Mouse (Mus musculus) adrenal gland (tissue): ENCODE data around the gene Abhd14a.

Experiments
- intact Hi-C: fragments of 180-260 bp; cut with DNase I; formaldehyde crosslinking; loops from one replicate; pipeline ENCODE4 v1.15.1; 2025

The Abhd14a gene

GRCm38 (mm10) chr9:106417841-106418625 is 29.4 kb downstream of the Abhd14a start:
- intact Hi-C loops, result loop anchor here (5.0 kb wide), 1 partner anchor 51 kb away; the partner anchor contains the start of gene Dusp7

GRCm38 (mm10) chr9:106416826-106417225 is 30.7 kb downstream of the Abhd14a start:
- intact Hi-C loops, result loop anchor here (5.0 kb wide), 1 partner anchor 50 kb away; the partner anchor contains the start of gene Dusp7

DNA sequence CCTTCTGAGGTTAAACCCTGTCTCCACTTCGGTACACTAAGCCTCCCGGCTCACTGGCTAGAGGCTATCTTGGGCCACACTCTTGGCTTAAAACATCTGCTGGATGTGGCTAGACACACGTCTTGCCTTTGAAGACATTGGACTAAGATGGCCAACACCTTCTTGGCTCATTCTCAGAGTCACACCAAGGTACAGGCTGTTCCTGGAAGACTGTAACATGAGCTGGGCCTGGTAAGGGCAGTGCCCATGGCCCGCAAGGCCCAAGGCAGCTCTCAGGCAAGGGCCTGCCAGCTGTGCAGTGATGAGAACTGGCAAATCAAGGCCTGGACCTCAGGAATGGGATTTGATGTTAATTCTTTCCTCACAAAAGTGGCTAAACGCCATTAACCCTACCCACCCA is 33.9 kb downstream of the Abhd14a start:
- intact Hi-C loops, result no loop called here

GRCm38 (mm10) chr9:106412210-106412609 is 35.3 kb downstream of the Abhd14a start:
- intact Hi-C loops, result no loop called here

GRCm38 (mm10) chr9:106411729-106412128 is 35.7 kb downstream of the Abhd14a start:
- intact Hi-C loops, result no loop called here

DNA sequence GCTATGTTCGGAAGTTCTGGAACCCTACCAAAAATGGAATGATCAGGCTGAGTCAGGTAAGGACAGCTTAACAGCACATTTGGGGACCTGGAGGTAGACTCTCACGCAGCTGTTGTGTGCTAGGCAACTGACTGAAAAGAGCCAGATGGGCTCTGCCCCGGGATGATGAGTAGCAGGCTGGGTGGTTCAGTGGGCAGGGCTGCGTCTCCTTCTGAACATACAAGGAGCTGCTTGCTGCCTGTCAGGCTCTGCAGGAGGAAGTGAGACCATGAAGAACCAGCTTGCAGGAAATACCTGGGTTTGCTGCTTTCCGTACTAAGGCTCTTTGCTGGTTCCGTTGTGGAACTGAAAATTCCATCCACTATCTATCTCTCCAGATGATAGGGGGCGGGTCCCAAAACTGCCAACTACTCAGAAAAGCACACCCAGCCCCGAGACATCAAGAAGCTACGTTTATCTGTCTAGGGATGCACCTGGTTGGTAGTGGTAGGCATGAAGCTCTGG is 36.3 kb downstream of the Abhd14a start:
- intact Hi-C loops, result no loop called here

DNA sequence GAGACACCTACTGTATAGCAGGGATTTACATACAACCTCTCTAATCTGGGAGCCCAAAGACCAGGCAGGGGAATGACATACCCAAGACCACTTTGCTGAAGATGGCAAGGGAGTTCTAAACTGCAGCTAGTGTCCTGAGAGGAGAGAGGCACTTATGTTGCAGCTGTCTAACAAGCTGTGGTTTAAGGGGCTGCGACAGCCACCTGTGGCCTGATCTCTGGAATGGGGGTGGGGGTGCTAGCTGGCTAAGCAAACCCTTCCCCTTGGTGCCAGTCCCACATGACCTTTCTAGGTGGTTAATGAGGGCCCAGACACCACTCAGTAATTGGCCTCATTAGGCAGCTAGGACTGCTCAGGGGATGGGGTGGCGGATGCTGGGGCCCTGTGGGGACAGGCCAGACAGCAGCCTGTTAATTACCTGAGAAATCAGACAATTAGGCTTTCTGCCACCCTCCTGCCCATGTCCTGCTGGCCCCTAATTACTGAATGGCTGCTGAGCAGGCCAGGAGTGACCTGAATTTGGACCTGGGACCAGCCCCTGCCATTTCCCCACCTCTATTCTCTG is 37.3 kb downstream of the Abhd14a start:
- intact Hi-C loops, result no loop called here

- intact Hi-C loops, result no loop called here
Measured at GRCm38 (mm10) chr9:106409096-106409495, 38.4 kb downstream of the Abhd14a start.

GRCm38 (mm10) chr9:106406443-106407078 is 40.9 kb downstream of the Abhd14a start:
- intact Hi-C loops, result no loop called here

GRCm38 (mm10) chr9:106405275-106405674 is 42.2 kb downstream of the Abhd14a start:
- intact Hi-C loops, result no loop called here

DNA sequence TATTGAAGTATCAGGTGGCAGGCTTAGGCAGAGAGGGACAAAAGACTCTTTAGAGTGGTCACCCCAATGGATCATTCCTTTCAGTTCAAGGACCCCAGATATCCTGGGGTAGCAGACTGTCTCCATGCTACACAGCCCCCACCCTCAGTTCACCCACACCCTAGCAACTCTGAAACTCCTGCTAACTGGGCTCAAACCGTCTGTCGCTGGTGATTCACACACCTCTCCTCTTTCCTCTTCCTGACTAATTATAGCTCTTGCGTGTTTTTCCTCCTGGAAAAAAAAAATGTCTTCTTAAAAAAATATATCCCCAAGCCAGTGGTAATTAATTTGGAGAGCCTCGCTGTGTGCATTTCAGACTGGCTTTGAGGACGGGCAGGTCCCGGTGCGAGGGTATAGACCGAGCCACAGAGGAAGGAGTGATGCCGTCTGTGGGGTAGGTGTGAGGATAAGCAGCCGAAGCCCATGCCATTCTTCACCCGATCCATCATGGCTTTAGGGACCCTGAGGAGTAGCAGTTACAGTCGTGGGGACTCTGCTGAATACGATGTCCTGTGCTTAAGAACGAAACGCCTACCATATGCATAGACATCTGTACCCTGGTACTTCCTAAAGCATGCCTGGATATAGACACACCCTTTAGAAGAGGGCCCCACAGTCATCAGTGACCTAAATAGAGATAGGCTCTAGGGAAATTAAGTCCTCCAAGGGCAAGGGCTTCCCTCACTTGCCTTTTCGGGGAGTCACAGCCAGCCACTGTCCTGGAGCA is 44.7 kb downstream of the Abhd14a start:
- intact Hi-C loops, result no loop called here

DNA sequence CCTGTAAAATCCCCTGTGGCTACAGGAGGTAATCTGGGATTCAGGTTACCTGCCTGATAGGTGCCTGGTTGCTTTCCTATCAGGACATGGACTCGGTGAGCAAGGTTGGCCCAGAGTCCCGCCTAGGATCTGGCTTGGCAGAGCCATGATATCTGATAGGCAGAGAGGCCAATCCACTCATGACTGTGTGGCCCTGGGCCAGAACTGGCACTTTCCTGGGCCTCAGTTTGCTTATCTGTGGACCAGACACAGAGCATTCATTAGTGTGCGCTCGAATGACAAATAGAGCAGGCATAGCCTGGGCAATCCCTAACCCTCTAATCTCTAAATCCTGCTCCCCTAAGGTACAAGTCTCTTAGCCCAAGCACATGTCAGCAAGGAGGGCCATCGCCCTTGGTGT is 45.3 kb downstream of the Abhd14a start:
- intact Hi-C loops, result no loop called here

DNA sequence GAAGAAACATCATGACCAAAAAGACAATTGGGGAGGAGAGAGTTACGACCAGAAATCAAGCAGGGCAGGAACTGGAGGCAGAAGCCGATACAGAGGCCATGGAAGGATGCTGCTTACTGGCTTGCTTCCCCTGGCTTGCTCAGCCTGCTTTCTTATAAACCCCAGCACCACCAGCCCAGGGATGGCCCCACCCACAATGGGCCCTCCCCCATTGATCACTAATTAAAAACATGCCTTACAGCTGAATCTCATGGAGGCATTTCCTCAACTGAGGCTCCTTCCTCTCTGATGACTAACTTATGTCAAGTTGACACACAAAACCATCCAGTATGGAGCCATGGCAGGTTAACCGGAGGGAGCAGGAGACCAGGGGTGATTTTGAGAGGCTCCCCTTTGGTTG is 47.7 kb downstream of the Abhd14a start:
- intact Hi-C loops, result no loop called here

DNA sequence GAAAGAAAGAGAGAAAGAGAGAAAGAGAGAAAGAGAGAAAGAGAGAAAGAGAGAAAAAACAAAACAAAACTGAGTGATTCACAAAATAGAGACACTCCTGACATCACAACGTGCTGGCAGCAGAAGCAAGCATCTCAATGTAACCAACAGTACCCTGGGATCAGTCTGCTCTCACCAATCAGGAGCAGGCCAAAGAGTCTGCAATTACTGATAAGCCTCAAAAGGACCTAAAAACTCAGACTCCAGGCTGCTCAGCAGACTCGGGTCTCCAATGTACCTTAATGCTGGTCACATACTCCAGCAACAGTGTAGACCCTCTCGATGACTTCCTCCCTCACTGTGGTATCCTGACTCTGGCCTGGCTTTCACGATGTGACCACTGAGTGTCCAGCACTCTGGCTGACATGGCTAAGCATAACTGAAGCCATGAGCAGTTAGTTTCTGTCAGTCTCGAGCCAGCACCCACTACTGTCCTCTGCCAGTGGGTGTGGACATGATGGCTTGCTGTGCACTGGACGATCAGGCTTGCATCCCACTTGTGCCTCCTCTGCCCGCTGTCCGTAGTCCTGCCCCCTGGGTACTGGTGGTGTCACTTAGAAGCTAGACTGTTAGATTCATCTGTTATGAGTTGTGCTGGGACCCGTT is 48.7 kb downstream of the Abhd14a start:
- intact Hi-C loops, result no loop called here

DNA sequence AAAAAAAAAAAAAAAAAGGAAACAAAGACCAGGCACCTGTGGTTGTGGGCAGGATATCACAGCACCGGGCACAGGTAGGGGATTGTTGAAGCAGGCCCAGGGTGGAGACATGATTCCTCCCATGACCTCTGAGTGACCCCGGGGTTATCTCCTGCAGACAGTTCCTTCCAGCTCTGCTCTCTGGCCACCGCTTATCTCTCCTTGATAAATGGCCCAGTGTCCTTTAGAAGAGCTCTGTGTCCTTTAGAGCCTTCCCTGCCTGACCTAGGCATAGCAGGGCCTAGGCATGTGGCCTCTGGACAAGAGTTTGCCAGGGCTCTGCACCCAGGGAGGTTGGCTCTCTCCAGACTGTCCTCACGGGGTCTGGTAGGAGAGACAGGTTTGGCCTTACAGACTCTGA is 49.7 kb downstream of the Abhd14a start:
- intact Hi-C loops, result no loop called here

DNA sequence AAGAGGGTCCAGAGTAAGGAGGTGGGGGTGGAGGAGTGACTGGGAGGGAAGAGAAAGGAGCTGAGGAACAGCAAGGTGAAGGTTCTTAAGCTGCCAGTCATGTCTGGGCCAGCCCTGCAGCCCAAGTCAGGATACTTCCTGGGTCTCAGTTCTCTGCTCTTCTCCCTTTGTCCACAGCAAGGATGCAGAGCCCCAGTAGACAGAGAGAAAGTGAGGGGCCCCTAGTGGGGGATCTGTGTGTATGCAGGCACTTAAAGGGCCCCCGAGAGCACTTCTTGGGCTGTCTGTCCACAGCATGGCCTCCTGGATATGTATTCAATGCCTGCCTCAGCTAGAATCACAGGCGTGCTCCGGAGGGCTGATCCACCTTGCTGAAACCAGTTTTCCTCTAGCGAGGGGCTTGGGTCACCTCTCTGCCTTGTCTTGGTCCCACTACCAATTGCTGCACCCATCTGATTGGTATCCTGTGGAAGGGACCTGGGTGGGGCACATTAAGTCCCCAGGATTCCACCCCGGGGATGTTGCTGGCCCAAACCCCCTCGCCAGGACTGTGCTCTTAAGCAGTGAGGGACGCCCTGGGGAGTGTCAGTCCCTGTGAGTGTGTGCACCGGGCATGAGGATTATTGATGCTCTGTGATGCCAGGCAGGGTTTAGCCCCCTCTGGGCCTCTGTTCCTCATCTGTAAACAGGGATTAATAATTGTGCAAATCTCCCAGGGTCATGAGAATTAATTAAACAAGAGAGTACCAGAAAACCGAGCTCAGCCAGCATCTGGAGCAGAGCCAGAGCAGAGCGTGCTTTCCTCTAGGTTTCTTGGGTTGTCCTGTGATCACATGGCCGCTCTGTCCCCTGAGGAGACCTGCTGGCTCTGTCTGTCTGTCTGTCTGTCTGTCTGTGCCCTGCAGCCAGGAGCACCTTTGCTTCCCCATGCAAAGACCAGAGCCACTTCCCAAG is 52.6 kb downstream of the Abhd14a start:
- intact Hi-C loops, result no loop called here

DNA sequence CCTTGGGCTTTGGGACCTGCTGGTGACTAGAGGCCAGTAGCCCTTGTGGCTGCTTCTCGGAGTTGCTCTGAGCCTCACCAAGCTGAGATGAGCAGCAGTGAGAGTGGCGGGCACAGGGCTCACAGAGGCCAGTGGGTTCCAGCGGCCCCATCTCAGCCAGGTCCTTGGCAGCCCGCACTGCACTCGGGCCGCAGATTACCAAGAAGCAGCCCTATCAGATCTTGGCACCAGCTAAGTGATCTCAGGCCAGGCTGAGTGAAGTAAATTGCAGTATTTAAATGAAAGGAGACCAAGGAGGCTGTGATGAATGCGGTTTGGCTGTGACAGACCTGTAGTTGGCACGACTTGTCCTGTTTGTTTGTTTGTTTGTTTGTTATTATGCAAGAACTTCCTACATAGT is 53.9 kb downstream of the Abhd14a start:
- intact Hi-C loops, result no loop called here

- intact Hi-C loops, result no loop called here
Measured at GRCm38 (mm10) chr9:106392828-106393527, 54.5 kb downstream of the Abhd14a start.
